Mouse (Mus musculus) thymus, adult 2 months (tissue): ENCODE results near the gene Dlg1. TPM values are rescaled to one million over a fixed set of nuclear protein-coding genes. Genes with fewer than 3 reads are reported as not detected.

Experiments used
- DNase-seq: peaks from one replicate; pipeline ENCODE4 v3.0.0; 2021
- H3K27ac ChIP-seq: fragments of 200-500 bp; 2 replicates; pipeline ENCODE4 v1.5.1; 2012; ENCODE audit warnings: low read length, control low read depth; ENCODE audit not compliant: control insufficient read depth, insufficient read depth
- H3K27me3 ChIP-seq: fragments of 200-500 bp; 2 replicates; pipeline ENCODE4 v1.6.1; 2012; ENCODE audit warnings: mild to moderate bottlenecking, low read length, moderate library complexity, mixed read lengths; ENCODE audit not compliant: control insufficient read depth, insufficient read depth
- H3K36me3 ChIP-seq: fragments of 200-500 bp; 2 replicates; pipeline ENCODE4 v1.6.1; 2012; ENCODE audit warnings: mild to moderate bottlenecking, low read length, moderate library complexity; ENCODE audit not compliant: control insufficient read depth, insufficient read depth
- H3K4me1 ChIP-seq: fragments of 200-500 bp; replicated peaks from 2 replicates; pipeline ENCODE4 v1.6.1; 2012; ENCODE audit warnings: low read length; ENCODE audit not compliant: control insufficient read depth, insufficient read depth
- H3K4me3 ChIP-seq: fragments of 200-500 bp; 2 replicates; pipeline ENCODE4 v1.5.1; 2012; ENCODE audit warnings: mild to moderate bottlenecking, low read length, control low read depth, moderate library complexity; ENCODE audit not compliant: control insufficient read depth, insufficient read depth
- CTCF ChIP-seq: fragments of 200-500 bp; IDR thresholded peaks from 2 replicates; pipeline ENCODE4 v1.5.1; 2012; ENCODE audit warnings: mild to moderate bottlenecking, control low read depth, low read length, moderate library complexity, borderline replicate concordance; ENCODE audit not compliant: control insufficient read depth, poor library complexity, insufficient read depth; ENCODE audit errors: extremely low read depth
- POLR2A ChIP-seq: fragments of 200-500 bp; IDR thresholded peaks from 2 replicates; pipeline ENCODE4 v1.6.1; 2012; ENCODE audit warnings: mild to moderate bottlenecking, low read length, control low read depth, moderate library complexity; ENCODE audit not compliant: control insufficient read depth, poor library complexity, insufficient read depth; ENCODE audit errors: extremely low read depth
- WGBS: fragments of 180-500 bp; shearing (Covaris S2); methylation state at CpG from one replicate; pipeline ENCODE4 v1.1.7; 2018; 5-methylcytosine and 5-hydroxymethylcytosine counted together
- polyA plus RNA-seq: library from polyadenylated mRNA; depleted of rRNA; stranded (reverse); fragments of >200 nt; gene quantifications from 2 replicates; pipeline ENCODE4 v1.2.3, GENCODE M21; 2012

Dlg1 gene
- polyA plus RNA-seq, 1 experiment: 18.9 TPM

DNA sequence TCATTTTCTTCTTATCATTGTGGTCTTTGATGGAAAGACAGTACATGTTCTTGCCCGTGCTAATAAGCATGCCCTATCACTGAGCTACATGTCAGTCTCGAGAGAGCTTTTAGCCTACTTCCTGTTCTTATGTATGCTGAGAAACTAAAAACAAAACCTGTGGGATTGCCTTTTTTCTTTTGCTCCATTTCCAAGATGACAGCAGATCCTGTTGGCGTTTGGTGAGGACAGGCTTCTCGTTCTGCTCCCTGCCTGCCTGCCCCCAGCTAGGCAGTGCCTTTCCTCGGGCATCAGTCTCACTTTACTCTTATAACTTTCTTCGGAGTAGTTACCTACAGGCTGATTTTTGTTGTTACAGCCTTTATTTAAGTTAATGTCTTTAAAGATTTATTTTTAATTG lies 96.2 kb downstream of the Dlg1 start:
- DNase-seq: no peak
- H3K4me3 ChIP-seq: no peak overlapping the region
- TF ChIP-seq POLR2A (no peak), CTCF (no peak)
- no peak overlapping the region for H3K27ac ChIP-seq
- 84% methylated on average over 6 of the region's 6 CpGs for WGBS
- H3K27me3 ChIP-seq: no peaks in the 10 kb centered on the region
- H3K36me3 ChIP-seq: no peaks in the 10 kb centered on the region
- no peaks in the 10 kb centered on the region for H3K4me1 ChIP-seq

GRCm38 (mm10) chr16:31766298-31766697 lies 103.1 kb downstream of the Dlg1 start:
- Histone ChIP-seq H3K27ac (no peak overlapping the region), H3K4me1 (no peaks in the 10 kb centered on the region), H3K27me3 (no peaks in the 10 kb centered on the region), H3K36me3 (no peaks in the 10 kb centered on the region), H3K4me3 (no peak overlapping the region)
- DNase-seq: no peak
- WGBS: 97% methylated on average over 6 of the region's 6 CpGs
- TF ChIP-seq POLR2A (no peak), CTCF (no peak)

- Histone ChIP-seq H3K27ac (no peak overlapping the region), H3K4me3 (no peak overlapping the region), H3K36me3 (no peaks in the 10 kb centered on the region), H3K27me3 (no peaks in the 10 kb centered on the region), H3K4me1 (no peaks in the 10 kb centered on the region)
- TF ChIP-seq POLR2A (no peak), CTCF (no peak)
- DNase-seq: no peak
- 82% methylated on average over 3 of the region's 3 CpGs for WGBS
These were observed 103.5 kb downstream of the Dlg1 start for GRCm38 (mm10) chr16:31766715-31767114.

- Histone ChIP-seq H3K4me3 (no peak overlapping the region), H3K27me3 (no peaks in the 10 kb centered on the region), H3K36me3 (no peaks in the 10 kb centered on the region), H3K4me1 (no peaks in the 10 kb centered on the region), H3K27ac (no peak overlapping the region)
- no peak for DNase-seq
- TF ChIP-seq CTCF (no peak), POLR2A (no peak)
- WGBS: 93% methylated on average over 10 of the region's 10 CpGs
These were observed 112.7 kb downstream of the Dlg1 start for GRCm38 (mm10) chr16:31775924-31776323.

DNA sequence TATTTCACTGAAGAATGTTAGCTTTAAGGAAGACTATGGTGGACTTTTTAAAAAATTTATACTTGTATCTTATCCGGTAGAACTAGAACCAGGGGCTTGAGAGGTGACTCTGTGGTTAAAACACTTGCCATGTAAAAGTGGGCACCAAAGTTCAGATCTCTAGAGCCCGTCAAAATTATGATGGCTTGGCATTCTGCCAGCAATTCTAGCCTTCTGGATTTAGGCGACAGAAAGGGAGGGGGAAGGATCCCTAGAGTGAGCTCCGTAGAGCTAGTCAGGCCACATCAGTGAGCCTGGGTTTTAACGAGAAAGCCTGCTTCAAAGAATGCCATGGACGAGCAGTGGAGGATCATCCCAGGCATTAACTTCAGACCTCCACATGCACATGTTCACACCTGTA lies 117.8 kb downstream of the Dlg1 start:
- TF ChIP-seq POLR2A: no peak
- TF ChIP-seq CTCF: no peak
- no peak for DNase-seq
- no peaks in the 10 kb centered on the region for H3K4me1 ChIP-seq
- no peaks in the 10 kb centered on the region for H3K27me3 ChIP-seq
- H3K36me3 ChIP-seq: no peaks in the 10 kb centered on the region
- WGBS: 91% methylated on average over 6 of the region's 6 CpGs
- no peak overlapping the region for H3K27ac ChIP-seq
- H3K4me3 ChIP-seq: no peak overlapping the region

DNA sequence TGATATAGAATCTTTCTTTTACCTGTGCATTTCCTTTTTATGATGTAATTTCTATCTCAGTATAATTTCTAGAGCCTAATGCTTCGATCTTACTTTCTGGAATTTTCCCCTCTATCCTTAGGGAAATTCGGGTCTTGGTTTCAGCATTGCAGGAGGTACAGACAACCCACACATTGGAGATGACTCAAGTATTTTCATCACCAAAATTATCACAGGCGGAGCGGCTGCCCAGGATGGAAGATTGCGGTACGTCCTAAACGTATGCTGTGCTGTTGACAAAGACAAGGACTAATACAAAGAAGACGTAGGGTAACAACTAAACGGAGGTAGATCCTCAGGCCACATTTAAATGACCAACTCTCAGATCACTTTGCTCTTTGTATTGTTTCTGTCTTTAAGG lies 126.8 kb downstream of the Dlg1 start:
- H3K4me3 ChIP-seq: no peak overlapping the region
- no peak overlapping the region for H3K27ac ChIP-seq
- no peaks in the 10 kb centered on the region for H3K4me1 ChIP-seq
- TF ChIP-seq POLR2A (no peak), CTCF (no peak)
- 98% methylated on average over 9 of the region's 9 CpGs for WGBS
- no peak for DNase-seq
- H3K36me3 ChIP-seq: peaks cover 19% of the 10 kb centered on the region
- no peaks in the 10 kb centered on the region for H3K27me3 ChIP-seq

DNA sequence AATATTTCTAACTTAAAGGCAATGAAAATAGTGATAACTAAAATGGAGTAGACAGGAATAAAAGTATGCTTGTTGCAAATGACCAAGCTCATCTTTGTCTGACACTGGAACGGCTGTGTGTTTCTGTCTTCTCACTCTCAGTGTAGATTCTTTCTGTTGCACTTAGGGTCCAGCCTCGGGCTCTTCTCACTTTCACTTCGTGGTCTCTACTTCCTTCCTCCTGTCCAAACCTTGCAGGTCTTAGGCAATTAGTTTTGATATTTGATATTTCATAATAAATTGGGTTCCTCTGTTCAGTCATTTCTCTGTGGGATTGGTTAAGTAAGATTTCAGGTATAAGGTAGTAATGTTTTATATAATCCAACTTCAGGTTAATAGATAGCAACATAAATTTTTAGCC lies 140.4 kb downstream of the Dlg1 start:
- H3K27ac ChIP-seq: no peak overlapping the region
- TF ChIP-seq POLR2A: no peak
- TF ChIP-seq CTCF: no peak
- H3K36me3 ChIP-seq: peaks cover 12% of the 10 kb centered on the region
- no peaks in the 10 kb centered on the region for H3K27me3 ChIP-seq
- no peaks in the 10 kb centered on the region for H3K4me1 ChIP-seq
- 16% methylated on average over 3 of the region's 3 CpGs for WGBS
- DNase-seq: no peak
- H3K4me3 ChIP-seq: no peak overlapping the region
